Mouse (Mus musculus): ENCODE measurements around the gene Rab30.

DNA sequence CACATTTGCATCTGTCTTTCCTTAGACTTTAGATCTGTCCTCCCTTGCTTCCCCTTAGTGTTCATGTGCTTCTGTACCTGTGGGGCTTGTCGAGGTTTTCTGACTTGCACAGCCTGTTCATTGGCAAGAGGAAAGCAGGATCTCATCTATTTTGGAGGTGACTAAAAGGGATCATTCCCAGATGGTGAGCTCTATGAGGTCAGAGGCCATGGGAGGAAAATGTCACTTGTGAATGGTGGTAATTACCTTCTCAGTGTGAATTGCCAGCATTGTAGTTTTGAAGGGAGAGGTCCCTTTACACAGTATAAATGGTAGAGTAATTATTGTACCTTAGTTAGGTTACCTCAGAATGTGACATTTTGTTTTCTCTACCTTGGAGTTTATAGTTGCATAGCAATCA, 148.8 kb downstream of the Rab30 start:
- no peak for TF ChIP-seq CTCF (IDR thresholded peaks at IDR 0.05; ENCODE audit: low read depth)
- TF ChIP-seq EP300 (IDR thresholded peaks at IDR 0.05; ENCODE audit: low read depth): no peak
